Mouse (Mus musculus): Measurements from ENCODE around the gene Pnpla2.

DNA sequence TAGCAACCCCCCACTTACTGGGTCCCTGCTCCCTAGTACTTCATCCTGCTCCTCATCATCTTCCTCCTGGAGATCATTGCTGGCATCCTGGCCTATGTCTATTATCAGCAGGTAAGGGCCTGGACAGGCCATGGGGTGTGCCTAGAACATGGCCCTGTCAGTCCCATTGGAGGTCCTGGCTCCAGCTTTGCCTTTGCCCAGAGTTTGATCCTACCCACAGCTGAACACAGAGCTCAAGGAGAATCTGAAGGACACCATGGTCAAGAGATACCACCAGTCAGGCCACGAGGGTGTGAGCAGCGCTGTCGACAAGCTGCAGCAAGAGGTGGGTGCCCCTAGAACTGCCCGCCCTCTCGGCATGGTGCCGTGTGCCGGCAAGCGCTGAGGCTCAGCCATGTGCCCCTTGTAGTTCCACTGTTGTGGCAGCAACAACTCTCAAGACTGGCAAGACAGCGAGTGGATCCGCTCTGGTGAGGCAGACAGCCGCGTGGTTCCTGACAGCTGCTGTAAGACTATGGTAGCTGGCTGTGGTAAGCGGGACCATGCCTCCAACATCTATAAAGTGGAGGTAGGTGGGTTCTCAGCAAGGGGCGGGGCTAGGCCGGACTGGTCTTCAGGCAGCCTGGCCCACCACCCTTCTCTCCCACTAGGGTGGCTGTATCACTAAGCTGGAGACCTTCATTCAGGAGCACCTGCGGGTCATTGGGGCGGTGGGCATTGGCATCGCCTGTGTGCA is 15.1 kb downstream of the Pnpla2 start:
- TF ChIP-seq CTCF (conservative IDR thresholded peaks at IDR 0.05; ENCODE audit: insufficient read depth, insufficient read length, low read depth, low read length) (no peak), POLR2A (IDR thresholded peaks at IDR 0.05; ENCODE audit: low read depth, low read length) (no peak)
